Mouse (Mus musculus): ENCODE measurements at regions not wholly inside any gene's neighbourhood (a gene's known extent, or its start where the extent isn't known, plus 50 kb on each side); places are given as distances from the start of the nearest gene placed in this dataset.
A peak's percentile ranks its signal among the peaks of the same experiment; 100 is the strongest.

- no peak; the same call in 1 of the 2 replicates for ATAC-seq (ENCODE audit: insufficient number of reproducible peaks, insufficient read depth, low FRiP score, low read depth)
Observed at GRCm38 (mm10) chr5:149909108-149909739, 109.3 kb upstream of the Rxfp2 start.

GRCm38 (mm10) chr5:149909971-149910370, 108.5 kb upstream of the Rxfp2 start:
- 60% methylated on average over 8 of the region's 8 CpGs for WGBS
- ATAC-seq (ENCODE audit: insufficient number of reproducible peaks, insufficient read depth, low FRiP score, low read depth): no peak

More at GRCm38 (mm10) chr5:149909108-149909739, 109.3 kb upstream of the Rxfp2 start:
- Histone ChIP-seq H3K9ac (ENCODE audit: low read length) (no peak overlapping the region), H3K36me3 (ENCODE audit: control insufficient read depth, insufficient read depth, low read length) (no peaks in the 10 kb centered on the region), H3K9me3 (ENCODE audit: control insufficient read depth, low read length) (no peaks in the 10 kb centered on the region), H3K4me3 (ENCODE audit: control insufficient read depth in 1 of 2, insufficient read depth in 1 of 2, low read depth in 1 of 2, low read length in 2 of 2) (no peak overlapping the region), H3K4me2 (ENCODE audit: low read length) (peak overlapping the region; percentile 19; the same call in 1 of the 2 replicates), H3K4me1 (ENCODE audit: control insufficient read depth in 2 of 2, insufficient read depth in 2 of 2, low read length in 2 of 2) (peaks cover 10 to 14% of the 10 kb centered on the region in 2 experiments), H3K27ac (replicated peaks in 1 of 2; ENCODE audit: control insufficient read depth in 1 of 2, insufficient read depth in 1 of 2, low read depth in 2 of 2, low read length in 2 of 2) (peak overlapping the region; percentile 49 to 51), H3K27me3 (ENCODE audit: control insufficient read depth, insufficient read depth, low read length) (no peaks in the 10 kb centered on the region)
- 39% methylated on average over 13 of the region's 13 CpGs for WGBS

GRCm38 (mm10) chr5:149911968-149912367, 106.5 kb upstream of the Rxfp2 start:
- H3K9me3 ChIP-seq (ENCODE audit: control insufficient read depth, low read length): no peaks in the 10 kb centered on the region
- no peak overlapping the region for H3K27ac ChIP-seq (replicated peaks in 1 of 2; ENCODE audit: control insufficient read depth in 1 of 2, insufficient read depth in 1 of 2, low read depth in 2 of 2, low read length in 2 of 2)
- no peak overlapping the region for H3K4me2 ChIP-seq (ENCODE audit: low read length)
- H3K9ac ChIP-seq (ENCODE audit: low read length): no peak overlapping the region
- no peaks in the 10 kb centered on the region for H3K27me3 ChIP-seq (ENCODE audit: control insufficient read depth, insufficient read depth, low read length)
- H3K4me3 ChIP-seq (ENCODE audit: control insufficient read depth in 1 of 2, insufficient read depth in 1 of 2, low read depth in 1 of 2, low read length in 2 of 2): no peak overlapping the region
- WGBS: 88% methylated on average over 8 of the region's 8 CpGs
- no peak for ATAC-seq (ENCODE audit: insufficient number of reproducible peaks, insufficient read depth, low FRiP score, low read depth)
- no peaks in the 10 kb centered on the region for H3K36me3 ChIP-seq (ENCODE audit: control insufficient read depth, insufficient read depth, low read length)
- H3K4me1 ChIP-seq (ENCODE audit: control insufficient read depth in 2 of 2, insufficient read depth in 2 of 2, low read length in 2 of 2): peaks cover 10 to 14% of the 10 kb centered on the region in 2 experiments

More at GRCm38 (mm10) chr5:149909971-149910370, 108.5 kb upstream of the Rxfp2 start:
- no peak overlapping the region for H3K4me2 ChIP-seq (ENCODE audit: low read length)
- no peak overlapping the region for H3K4me3 ChIP-seq (ENCODE audit: control insufficient read depth in 1 of 2, insufficient read depth in 1 of 2, low read depth in 1 of 2, low read length in 2 of 2)
- H3K9ac ChIP-seq (ENCODE audit: low read length): no peak overlapping the region
- H3K9me3 ChIP-seq (ENCODE audit: control insufficient read depth, low read length): no peaks in the 10 kb centered on the region
- H3K27ac ChIP-seq (replicated peaks in 1 of 2; ENCODE audit: control insufficient read depth in 1 of 2, insufficient read depth in 1 of 2, low read depth in 2 of 2, low read length in 2 of 2): no peak overlapping the region
- peaks cover 10 to 14% of the 10 kb centered on the region in 2 experiments for H3K4me1 ChIP-seq (ENCODE audit: control insufficient read depth in 2 of 2, insufficient read depth in 2 of 2, low read length in 2 of 2)
- no peaks in the 10 kb centered on the region for H3K27me3 ChIP-seq (ENCODE audit: control insufficient read depth, insufficient read depth, low read length)
- H3K36me3 ChIP-seq (ENCODE audit: control insufficient read depth, insufficient read depth, low read length): no peaks in the 10 kb centered on the region

- H3K4me1 ChIP-seq (ENCODE audit: control insufficient read depth in 2 of 2, insufficient read depth in 2 of 2, low read length in 2 of 2): no peaks in the 10 kb centered on the region
- H3K27me3 ChIP-seq (ENCODE audit: control insufficient read depth, insufficient read depth, low read length): no peaks in the 10 kb centered on the region
- no peak overlapping the region for H3K4me2 ChIP-seq (ENCODE audit: low read length)
- no peaks in the 10 kb centered on the region for H3K36me3 ChIP-seq (ENCODE audit: control insufficient read depth, insufficient read depth, low read length)
- no peaks in the 10 kb centered on the region for H3K9me3 ChIP-seq (ENCODE audit: control insufficient read depth, low read length)
- no peak overlapping the region for H3K9ac ChIP-seq (ENCODE audit: low read length)
- H3K27ac ChIP-seq (replicated peaks in 1 of 2; ENCODE audit: control insufficient read depth in 1 of 2, insufficient read depth in 1 of 2, low read depth in 2 of 2, low read length in 2 of 2): no peak overlapping the region
- no peak overlapping the region for H3K4me3 ChIP-seq (ENCODE audit: control insufficient read depth in 1 of 2, insufficient read depth in 1 of 2, low read depth in 1 of 2, low read length in 2 of 2)
- ATAC-seq (ENCODE audit: insufficient number of reproducible peaks, insufficient read depth, low FRiP score, low read depth): no peak
Observed at GRCm38 (mm10) chr5:149915761-149916160, 102.7 kb upstream of the Rxfp2 start.

- Histone ChIP-seq H3K36me3 (ENCODE audit: control insufficient read depth, insufficient read depth, low read length) (no peaks in the 10 kb centered on the region), H3K27ac (replicated peaks in 1 of 2; ENCODE audit: control insufficient read depth in 1 of 2, insufficient read depth in 1 of 2, low read depth in 2 of 2, low read length in 2 of 2) (no peak overlapping the region), H3K9me3 (ENCODE audit: control insufficient read depth, low read length) (no peaks in the 10 kb centered on the region), H3K4me1 (ENCODE audit: control insufficient read depth in 2 of 2, insufficient read depth in 2 of 2, low read length in 2 of 2) (no peaks in the 10 kb centered on the region), H3K27me3 (ENCODE audit: control insufficient read depth, insufficient read depth, low read length) (no peaks in the 10 kb centered on the region), H3K4me3 (ENCODE audit: control insufficient read depth in 1 of 2, insufficient read depth in 1 of 2, low read depth in 1 of 2, low read length in 2 of 2) (no peak overlapping the region), H3K4me2 (ENCODE audit: low read length) (no peak overlapping the region), H3K9ac (ENCODE audit: low read length) (no peak overlapping the region)
- WGBS: 35% methylated on average over 3 of the region's 3 CpGs
- ATAC-seq (ENCODE audit: insufficient number of reproducible peaks, insufficient read depth, low FRiP score, low read depth): no peak
Observed at GRCm38 (mm10) chr5:149917374-149917773, 101.1 kb upstream of the Rxfp2 start.

GRCm38 (mm10) chr5:149919097-149919496, 99.4 kb upstream of the Rxfp2 start:
- Histone ChIP-seq H3K4me1 (ENCODE audit: control insufficient read depth in 2 of 2, insufficient read depth in 2 of 2, low read length in 2 of 2) (no peaks in the 10 kb centered on the region), H3K4me3 (ENCODE audit: control insufficient read depth in 1 of 2, insufficient read depth in 1 of 2, low read depth in 1 of 2, low read length in 2 of 2) (no peak overlapping the region), H3K27ac (replicated peaks in 1 of 2; ENCODE audit: control insufficient read depth in 1 of 2, insufficient read depth in 1 of 2, low read depth in 2 of 2, low read length in 2 of 2) (no peak overlapping the region), H3K9ac (ENCODE audit: low read length) (no peak overlapping the region), H3K36me3 (ENCODE audit: control insufficient read depth, insufficient read depth, low read length) (no peaks in the 10 kb centered on the region), H3K9me3 (ENCODE audit: control insufficient read depth, low read length) (no peaks in the 10 kb centered on the region), H3K27me3 (ENCODE audit: control insufficient read depth, insufficient read depth, low read length) (no peaks in the 10 kb centered on the region), H3K4me2 (ENCODE audit: low read length) (no peak overlapping the region)
- 65% methylated on average over 4 of the region's 4 CpGs for WGBS
- ATAC-seq (ENCODE audit: insufficient number of reproducible peaks, insufficient read depth, low FRiP score, low read depth): no peak

- Histone ChIP-seq H3K36me3 (ENCODE audit: control insufficient read depth, insufficient read depth, low read length) (no peaks in the 10 kb centered on the region), H3K9ac (ENCODE audit: low read length) (no peak overlapping the region), H3K4me2 (ENCODE audit: low read length) (no peak overlapping the region), H3K4me3 (ENCODE audit: control insufficient read depth in 1 of 2, insufficient read depth in 1 of 2, low read depth in 1 of 2, low read length in 2 of 2) (no peak overlapping the region), H3K27ac (replicated peaks in 1 of 2; ENCODE audit: control insufficient read depth in 1 of 2, insufficient read depth in 1 of 2, low read depth in 2 of 2, low read length in 2 of 2) (no peak overlapping the region), H3K9me3 (ENCODE audit: control insufficient read depth, low read length) (no peaks in the 10 kb centered on the region), H3K4me1 (ENCODE audit: control insufficient read depth in 2 of 2, insufficient read depth in 2 of 2, low read length in 2 of 2) (no peaks in the 10 kb centered on the region), H3K27me3 (ENCODE audit: control insufficient read depth, insufficient read depth, low read length) (no peaks in the 10 kb centered on the region)
- no peak for ATAC-seq (ENCODE audit: insufficient number of reproducible peaks, insufficient read depth, low FRiP score, low read depth)
- 74% methylated on average over 4 of the region's 4 CpGs for WGBS
Observed at GRCm38 (mm10) chr5:149920326-149920725, 98.1 kb upstream of the Rxfp2 start.

- Histone ChIP-seq H3K4me3 (ENCODE audit: control insufficient read depth in 1 of 2, insufficient read depth in 1 of 2, low read depth in 1 of 2, low read length in 2 of 2) (no peak overlapping the region), H3K36me3 (ENCODE audit: control insufficient read depth, insufficient read depth, low read length) (no peaks in the 10 kb centered on the region), H3K9me3 (ENCODE audit: control insufficient read depth, low read length) (no peaks in the 10 kb centered on the region), H3K27me3 (ENCODE audit: control insufficient read depth, insufficient read depth, low read length) (no peaks in the 10 kb centered on the region), H3K4me2 (ENCODE audit: low read length) (no peak overlapping the region), H3K27ac (replicated peaks in 1 of 2; ENCODE audit: control insufficient read depth in 1 of 2, insufficient read depth in 1 of 2, low read depth in 2 of 2, low read length in 2 of 2) (no peak overlapping the region), H3K9ac (ENCODE audit: low read length) (no peak overlapping the region), H3K4me1 (ENCODE audit: control insufficient read depth in 2 of 2, insufficient read depth in 2 of 2, low read length in 2 of 2) (no peaks in the 10 kb centered on the region)
- 65% methylated on average over 10 of the region's 10 CpGs for WGBS
- no peak for ATAC-seq (ENCODE audit: insufficient number of reproducible peaks, insufficient read depth, low FRiP score, low read depth)
Observed at GRCm38 (mm10) chr5:149924501-149924900, 94.0 kb upstream of the Rxfp2 start.
